Mouse (Mus musculus) adipocyte (in vitro differentiated cells): ENCODE data around the gene Lrch2.
"Not testable (repeated sequence)": the region's sequence is repeated elsewhere in the genome, so short reads cannot be mapped to it uniquely, and the experiment has no call there.

ENCODE experiments used
- DNase-seq: peaks from one replicate; pipeline ENCODE4 v3.0.0-alpha.2; 2016; ENCODE audit warnings: low spot score

Lrch2 gene

GRCm38 (mm10) chrX:147553421-147554201 is at the start of gene Lrch2:
Gene Lrch2, minus strand, starts transcription at chrX:147554081.
- DNase-seq, result no peak

DNA sequence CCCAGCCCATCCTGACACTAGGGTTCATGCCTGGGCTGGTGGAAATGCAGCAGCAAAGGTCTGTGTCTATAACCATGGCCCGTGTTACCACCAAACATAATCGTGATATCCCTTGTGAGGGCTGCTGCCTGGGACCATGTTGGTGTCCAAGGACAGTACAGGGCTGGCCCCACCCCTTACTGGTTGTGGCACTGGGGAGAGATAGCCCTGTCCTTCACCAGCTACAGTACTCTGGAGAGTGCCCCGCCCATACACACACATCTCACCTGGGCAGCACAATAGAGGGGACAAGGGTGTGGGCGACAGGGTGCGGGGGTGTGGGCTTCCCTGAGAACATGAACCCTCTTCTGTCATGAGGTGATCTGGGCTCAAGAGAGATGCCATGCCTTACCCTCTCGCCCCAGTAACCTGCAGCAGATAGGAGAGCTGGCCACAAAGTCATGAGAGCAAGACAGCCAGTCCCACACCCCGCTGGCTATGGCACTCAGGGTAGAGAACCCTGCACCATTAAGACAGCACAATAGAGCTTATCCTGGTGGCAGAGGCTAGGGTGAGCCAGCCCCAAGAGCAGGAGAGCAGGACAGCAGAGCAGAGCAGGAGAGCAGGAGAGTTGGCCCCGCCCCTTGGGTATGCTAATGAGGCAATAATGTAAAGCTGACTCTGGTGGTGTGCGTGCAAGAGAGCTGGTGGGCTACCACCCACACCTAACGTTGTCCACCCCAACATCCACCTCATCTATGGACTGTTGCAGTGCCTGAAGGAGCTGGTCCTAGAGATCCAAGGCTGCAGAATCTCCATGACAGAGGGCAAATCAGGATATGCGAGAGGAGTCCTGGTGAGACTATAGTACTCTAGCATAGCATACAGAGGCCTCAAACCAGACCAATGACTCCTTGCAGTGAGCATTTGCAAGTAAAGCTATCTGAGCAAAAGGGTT is 12.7 kb downstream of the Lrch2 start:
- no peak for DNase-seq

- DNase-seq, result no peak
Observed at GRCm38 (mm10) chrX:147538377-147538776, 15.5 kb downstream of the Lrch2 start.

GRCm38 (mm10) chrX:147537117-147537516 is 16.8 kb downstream of the Lrch2 start:
- DNase-seq, result not testable (repeated sequence)

- no peak for DNase-seq
Observed at GRCm38 (mm10) chrX:147535616-147536015, 18.3 kb downstream of the Lrch2 start.

- DNase-seq, result no peak
Observed at GRCm38 (mm10) chrX:147531675-147532074, 22.2 kb downstream of the Lrch2 start.

DNA sequence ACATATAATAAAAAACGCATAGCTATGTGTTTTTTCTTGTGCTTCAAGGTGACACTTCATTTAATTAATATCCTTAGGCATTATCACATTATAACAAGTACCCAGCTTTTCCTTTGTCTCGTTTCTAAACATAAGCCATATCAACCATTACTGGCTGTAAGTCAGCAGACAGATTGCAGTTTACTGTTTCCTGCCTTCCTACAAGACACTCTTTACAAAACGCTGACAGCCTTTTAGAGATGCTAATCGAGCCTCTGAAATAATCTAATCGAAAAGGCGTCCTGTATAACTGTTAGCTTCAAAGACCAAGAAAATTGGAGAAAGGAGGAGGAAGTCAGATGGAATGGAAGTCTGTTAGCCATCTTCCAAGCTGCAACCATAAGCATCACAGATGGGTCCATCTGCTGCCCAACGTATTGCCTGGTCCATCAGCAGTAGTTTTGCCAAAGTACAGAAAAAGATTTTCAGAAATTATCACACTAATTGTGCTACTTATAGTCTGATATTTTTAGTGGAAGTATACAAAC is 26.2 kb downstream of the Lrch2 start:
- DNase-seq, result no peak

- DNase-seq, result peak; percentile 42
Observed at GRCm38 (mm10) chrX:147489551-147489950, 64.3 kb downstream of the Lrch2 start.

GRCm38 (mm10) chrX:147453610-147454009 is 100.3 kb downstream of the Lrch2 start, which contains the start of gene Vmn1r239-ps:
Gene Vmn1r239-ps, minus strand, starts transcription at chrX:147453710.
- not testable (repeated sequence) for DNase-seq

GRCm38 (mm10) chrX:147443386-147443785 is 110.5 kb downstream of the Lrch2 start:
- no peak for DNase-seq

GRCm38 (mm10) chrX:147435400-147435799 is 118.5 kb downstream of the Lrch2 start:
- DNase-seq, result peak; percentile 58

DNA sequence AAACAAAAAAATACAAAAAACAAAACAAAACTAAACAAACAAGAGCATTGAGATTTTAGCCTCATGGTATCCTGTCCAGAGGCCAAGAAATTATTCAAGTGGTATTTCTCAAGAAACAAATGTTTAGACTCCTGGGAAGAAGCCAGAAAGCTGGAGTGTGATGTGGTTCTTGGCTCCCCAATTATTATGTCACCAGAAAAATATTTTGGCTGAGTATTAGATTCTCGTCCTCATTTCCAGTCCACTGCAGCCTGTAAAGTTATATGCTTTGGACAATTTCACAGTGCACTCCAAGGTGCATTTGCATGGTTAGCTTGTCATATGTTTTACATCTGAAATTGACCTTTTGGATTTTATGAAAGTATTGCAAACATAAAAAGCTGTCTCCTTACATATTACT is 124.1 kb downstream of the Lrch2 start:
- DNase-seq, result peak; percentile 90

- peak; percentile 4 for DNase-seq
Observed at GRCm38 (mm10) chrX:147429129-147429528, 124.8 kb downstream of the Lrch2 start, which contains the start of gene Il13ra2. Gene Il13ra2, minus strand, starts transcription at chrX:147429192.
